Mouse (Mus musculus) layer of hippocampus, adult 9-11 months (tissue): ENCODE data around the gene Cbr3.
A peak's percentile ranks its signal among the peaks of the same experiment; 100 is the strongest.

Experiments used
- DNase-seq: peaks from one replicate; pipeline ENCODE4 v3.0.0; 2022

Cbr3 gene

GRCm38 (mm10) chr16:93712189-93712885, 29.3 kb downstream of the Cbr3 start:
- DNase-seq = no peak

GRCm38 (mm10) chr16:93712966-93713365, 30.0 kb downstream of the Cbr3 start:
- no peak for DNase-seq

GRCm38 (mm10) chr16:93714426-93714825, 31.4 kb downstream of the Cbr3 start:
- no peak for DNase-seq

GRCm38 (mm10) chr16:93715826-93716225, 32.8 kb downstream of the Cbr3 start:
- no peak for DNase-seq

- peak; percentile 82 for DNase-seq
Observed at GRCm38 (mm10) chr16:93717299-93717703, 34.3 kb downstream of the Cbr3 start.

- no peak for DNase-seq
Observed at GRCm38 (mm10) chr16:93721771-93722170, 38.8 kb downstream of the Cbr3 start.

GRCm38 (mm10) chr16:93722476-93722875, 39.5 kb downstream of the Cbr3 start:
- no peak for DNase-seq

- DNase-seq = no peak
Observed at GRCm38 (mm10) chr16:93725417-93726144, 42.6 kb downstream of the Cbr3 start.

- DNase-seq = no peak
Observed at GRCm38 (mm10) chr16:93726186-93726585, 43.2 kb downstream of the Cbr3 start.

- no peak for DNase-seq
Observed at GRCm38 (mm10) chr16:93728676-93729075, 45.7 kb downstream of the Cbr3 start.

- peak; percentile 81 for DNase-seq
Observed at GRCm38 (mm10) chr16:93729801-93730721, 47.0 kb downstream of the Cbr3 start.

- DNase-seq = no peak
Observed at GRCm38 (mm10) chr16:93731310-93731709, 48.3 kb downstream of the Cbr3 start.

GRCm38 (mm10) chr16:93732875-93733569, 50.0 kb downstream of the Cbr3 start:
- DNase-seq = no peak

GRCm38 (mm10) chr16:93739251-93739650, 56.2 kb downstream of the Cbr3 start:
- DNase-seq = no peak
